Mouse (Mus musculus) midbrain, embryonic 14.5 days (tissue): ENCODE data around the gene Acsl3. TPM values are rescaled to one million over a fixed set of nuclear protein-coding genes. Genes with fewer than 3 reads are reported as not detected.

Source experiments
- ATAC-seq: fragments of 200-750 bp; cut with Nextera tagmentation; 2 replicates; pipeline ENCODE4 v1.8.0; 2017; ENCODE audit warnings: moderate number of reproducible peaks, moderate library complexity; ENCODE audit not compliant: low FRiP score, low TSS enrichment
- DNase-seq: peaks from one replicate; pipeline ENCODE4 v3.0.0-alpha.2; 2015
- H3K27ac ChIP-seq: fragments of 300-500 bp; sonication (generic); replicated peaks from 2 replicates; pipeline ENCODE4 v1.5.1; 2014; ENCODE audit warnings: mild to moderate bottlenecking, low read depth, low read length, moderate library complexity
- H3K27me3 ChIP-seq: fragments of 300-500 bp; sonication (generic); 2 replicates; pipeline ENCODE4 v1.6.1; 2014; ENCODE audit warnings: low read length, control low read depth, mixed read lengths; ENCODE audit not compliant: control insufficient read depth, insufficient read depth
- H3K36me3 ChIP-seq: fragments of 300-500 bp; sonication (generic); 2 replicates; pipeline ENCODE4 v1.6.1; 2014; ENCODE audit warnings: low read length, control low read depth; ENCODE audit not compliant: control insufficient read depth, insufficient read depth
- H3K4me1 ChIP-seq: fragments of 300-500 bp; sonication (generic); 2 replicates; pipeline ENCODE4 v1.6.1; 2014; ENCODE audit warnings: mild to moderate bottlenecking, antibody characterized with exemption, low read length, control low read depth; ENCODE audit not compliant: control insufficient read depth, insufficient read depth
- H3K4me2 ChIP-seq: fragments of 300-500 bp; sonication (generic); 2 replicates; pipeline ENCODE4 v1.6.1; 2014; ENCODE audit warnings: mild to moderate bottlenecking, low read length, moderate library complexity
- H3K4me3 ChIP-seq: fragments of 300-500 bp; sonication (generic); replicated peaks from 2 replicates; pipeline ENCODE4 v1.5.1; 2014; ENCODE audit warnings: low read depth, low read length
- H3K9ac ChIP-seq: fragments of 300-500 bp; sonication (generic); replicated peaks from 2 replicates; pipeline ENCODE4 v1.6.1; 2014; ENCODE audit warnings: mild to moderate bottlenecking, low read length, moderate library complexity
- H3K9me3 ChIP-seq: fragments of 300-500 bp; sonication (generic); 2 replicates; pipeline ENCODE4 v1.6.1; 2016; ENCODE audit warnings: low read length, control low read depth, mixed read lengths; ENCODE audit not compliant: control insufficient read depth
- WGBS: fragments of 180-500 bp; shearing (Covaris S2); extraction: QIAGEN DNeasy Blood & Tissue Kit; methylation state at CpG from one replicate; pipeline ENCODE4 v1.1.7; 2014; 5-methylcytosine and 5-hydroxymethylcytosine counted together
- polyA plus RNA-seq: library from polyadenylated mRNA; unstranded; fragments of >200 nt; fragmentation: Nextera tagmentation; extraction: Ambion mirVana; gene quantifications from 2 replicates; pipeline ENCODE4 v1.2.1, GENCODE M21; 2014

The Acsl3 gene
- polyA plus RNA-seq, 1 experiment from 2014 or later, result 105 TPM

- Histone ChIP-seq H3K9ac (no peak overlapping the region), H3K27me3 (no peaks in the 10 kb centered on the region), H3K4me3 (no peak overlapping the region), H3K4me1 (no peaks in the 10 kb centered on the region), H3K27ac (no peak overlapping the region), H3K9me3 (no peaks in the 10 kb centered on the region), H3K4me2 (no peak overlapping the region), H3K36me3 (no peaks in the 10 kb centered on the region)
- 86% methylated on average over 2 of the region's 2 CpGs for WGBS
- ATAC-seq (no peak), DNase-seq (no peak)
Measured at GRCm38 (mm10) chr1:78642197-78642596, 15.4 kb upstream of the Acsl3 start.

- 54% methylated on average over 8 of the region's 8 CpGs for WGBS
- no peak overlapping the region for H3K4me3 ChIP-seq
- no peaks in the 10 kb centered on the region for H3K36me3 ChIP-seq
- no peaks in the 10 kb centered on the region for H3K4me1 ChIP-seq
- ATAC-seq (no peak), DNase-seq (no peak)
- H3K9ac ChIP-seq, result no peak overlapping the region
- H3K27me3 ChIP-seq, result no peaks in the 10 kb centered on the region
- H3K27ac ChIP-seq, result no peak overlapping the region
- no peaks in the 10 kb centered on the region for H3K9me3 ChIP-seq
- no peak overlapping the region for H3K4me2 ChIP-seq
Measured at GRCm38 (mm10) chr1:78647317-78647885, 10.2 kb upstream of the Acsl3 start.

GRCm38 (mm10) chr1:78649269-78650061 is 8.2 kb upstream of the Acsl3 start:
- H3K9me3 ChIP-seq, result no peaks in the 10 kb centered on the region
- H3K4me1 ChIP-seq, result no peaks in the 10 kb centered on the region
- no peak overlapping the region for H3K4me2 ChIP-seq
- no peak for DNase-seq
- no peak for ATAC-seq
- H3K36me3 ChIP-seq, result no peaks in the 10 kb centered on the region
- H3K27me3 ChIP-seq, result no peaks in the 10 kb centered on the region
- no peak overlapping the region for H3K27ac ChIP-seq
- no peak overlapping the region for H3K9ac ChIP-seq
- H3K4me3 ChIP-seq, result no peak overlapping the region
- WGBS, result 43% methylated on average over 6 of the region's 6 CpGs

GRCm38 (mm10) chr1:78656472-78656871 is 1.2 kb upstream of the Acsl3 start:
- no peaks in the 10 kb centered on the region for H3K27me3 ChIP-seq
- peaks cover 29% of the 10 kb centered on the region for H3K4me1 ChIP-seq
- ATAC-seq, result no peak
- no peak for DNase-seq
- 18% methylated on average over 2 of the region's 2 CpGs for WGBS
- no peak overlapping the region for H3K9ac ChIP-seq
- no peak overlapping the region for H3K4me3 ChIP-seq
- no peaks in the 10 kb centered on the region for H3K36me3 ChIP-seq
- H3K27ac ChIP-seq, result no peak overlapping the region
- H3K4me2 ChIP-seq, result no peak overlapping the region
- H3K9me3 ChIP-seq, result no peaks in the 10 kb centered on the region

GRCm38 (mm10) chr1:78657021-78657629 is 500 bp upstream of the Acsl3 start:
- Histone ChIP-seq H3K4me1 (peaks cover 31% of the 10 kb centered on the region), H3K27me3 (no peaks in the 10 kb centered on the region), H3K9me3 (no peaks in the 10 kb centered on the region), H3K27ac (peak overlapping the region; percentile 98), H3K9ac (peak overlapping the region; percentile 93; the same call in 1 of the 2 replicates), H3K36me3 (no peaks in the 10 kb centered on the region), H3K4me2 (peak overlapping the region; percentile 62), H3K4me3 (peak overlapping the region; percentile 95)
- 29% methylated on average over 22 of the region's 22 CpGs for WGBS
- ATAC-seq (no peak), DNase-seq (no peak)

GRCm38 (mm10) chr1:78658441-78659269 is 1.0 kb downstream of the Acsl3 start:
- Histone ChIP-seq H3K4me1 (peaks cover 31% of the 10 kb centered on the region), H3K27ac (peak overlapping the region; percentile 98), H3K9ac (peak overlapping the region; percentile 93), H3K36me3 (no peaks in the 10 kb centered on the region), H3K27me3 (no peaks in the 10 kb centered on the region), H3K4me2 (peak overlapping the region; percentile 62), H3K9me3 (no peaks in the 10 kb centered on the region), H3K4me3 (peak overlapping the region; percentile 95)
- WGBS, result 1% methylated on average over 20 of the region's 20 CpGs
- ATAC-seq (no peak), DNase-seq (peak; percentile 45)

- H3K9me3 ChIP-seq, result no peaks in the 10 kb centered on the region
- peak overlapping the region; percentile 95 for H3K4me3 ChIP-seq
- no peak for ATAC-seq
- no peak overlapping the region for H3K27ac ChIP-seq
- peak overlapping the region; percentile 62 for H3K4me2 ChIP-seq
- peak overlapping the region; percentile 93 for H3K9ac ChIP-seq
- 22% methylated on average over 4 of the region's 4 CpGs for WGBS
- DNase-seq, result peak; percentile 35
- H3K36me3 ChIP-seq, result peaks cover 2% of the 10 kb centered on the region; the same call in 1 of the 2 replicates
- peaks cover 31% of the 10 kb centered on the region for H3K4me1 ChIP-seq
- no peaks in the 10 kb centered on the region for H3K27me3 ChIP-seq
Measured at GRCm38 (mm10) chr1:78659270-78659823, 1.7 kb downstream of the Acsl3 start.

- ATAC-seq (no peak), DNase-seq (no peak)
- peaks cover 38% of the 10 kb centered on the region for H3K36me3 ChIP-seq
Measured at GRCm38 (mm10) chr1:78664326-78664725, 6.7 kb downstream of the Acsl3 start.

More at GRCm38 (mm10) chr1:78664326-78664725, 6.7 kb downstream of the Acsl3 start:
- no peak overlapping the region for H3K27ac ChIP-seq
- no peaks in the 10 kb centered on the region for H3K27me3 ChIP-seq
- H3K9ac ChIP-seq, result no peak overlapping the region
- H3K4me3 ChIP-seq, result no peak overlapping the region
- no peak overlapping the region for H3K4me2 ChIP-seq
- peaks cover 23% of the 10 kb centered on the region for H3K4me1 ChIP-seq
- H3K9me3 ChIP-seq, result no peaks in the 10 kb centered on the region
- WGBS, result 91% methylated on average over 4 of the region's 4 CpGs
